Mouse (Mus musculus) hindlimb bud, embryonic 11.5 days (tissue): Measurements from ENCODE around the gene A930033H14Rik.

Experiments used
- DNase-seq: peaks from one replicate; pipeline ENCODE4 v3.0.0-alpha.2; 2012; ENCODE audit warnings: low read depth, low spot score; ENCODE audit errors: extremely low spot score

Gene A930033H14Rik

DNA sequence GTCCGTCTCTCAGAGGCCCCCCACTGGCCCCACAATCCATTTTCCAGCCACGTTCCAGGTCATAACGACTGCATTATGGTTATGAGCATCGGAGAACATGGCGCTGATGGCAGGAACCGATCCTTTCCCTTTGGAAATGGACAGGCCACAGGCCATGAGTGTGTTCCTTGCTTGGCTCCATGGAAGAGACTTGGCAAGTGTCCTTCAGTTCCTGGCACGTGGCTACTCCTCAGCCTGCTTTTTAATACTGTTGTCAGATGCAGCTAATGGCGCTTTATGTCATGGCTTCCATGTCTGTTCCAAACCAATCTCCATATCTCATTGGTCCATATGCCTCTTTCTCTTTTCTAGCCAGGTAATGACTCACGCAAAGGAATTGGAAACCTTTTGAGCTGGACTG is 24.9 kb upstream of the A930033H14Rik start:
- DNase-seq: no peak

DNA sequence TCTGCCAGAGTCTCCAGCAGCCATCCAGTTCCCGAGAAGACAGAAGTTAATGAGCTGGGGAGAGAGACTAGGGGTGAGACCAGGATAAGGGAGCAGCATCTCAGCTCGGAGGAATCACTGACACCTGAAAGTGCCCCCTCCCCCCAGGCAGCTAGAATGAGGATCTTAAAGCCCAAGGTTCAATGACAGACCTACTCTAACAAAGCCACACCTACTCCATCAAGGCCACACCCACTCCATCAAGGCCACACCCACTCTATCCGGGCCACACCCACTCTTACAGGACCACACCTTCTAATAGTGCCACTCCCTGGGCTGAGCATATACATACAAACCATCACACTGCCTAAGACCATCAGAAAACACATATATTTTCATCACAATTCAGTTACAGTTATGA is 24.3 kb upstream of the A930033H14Rik start:
- no peak for DNase-seq

DNA sequence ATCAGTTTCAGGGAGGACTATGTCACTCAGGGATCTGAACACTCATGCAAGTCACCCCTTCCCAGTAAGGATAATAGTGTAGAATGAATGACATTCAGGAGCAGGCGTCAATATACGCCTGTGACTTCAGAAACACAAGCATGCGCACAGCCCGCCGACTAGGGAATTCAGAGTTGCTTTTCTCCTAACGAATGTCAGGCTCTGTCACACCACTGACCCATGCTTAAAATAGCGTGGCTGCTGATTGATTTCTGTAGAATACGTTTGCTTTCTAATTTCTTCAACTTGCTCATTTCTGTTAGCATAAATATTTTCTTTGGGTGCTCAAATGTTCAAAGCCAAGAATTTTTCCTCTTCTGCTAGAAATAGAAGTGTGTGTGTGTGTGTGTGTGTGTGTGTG is 13.1 kb upstream of the A930033H14Rik start:
- no peak for DNase-seq

DNA sequence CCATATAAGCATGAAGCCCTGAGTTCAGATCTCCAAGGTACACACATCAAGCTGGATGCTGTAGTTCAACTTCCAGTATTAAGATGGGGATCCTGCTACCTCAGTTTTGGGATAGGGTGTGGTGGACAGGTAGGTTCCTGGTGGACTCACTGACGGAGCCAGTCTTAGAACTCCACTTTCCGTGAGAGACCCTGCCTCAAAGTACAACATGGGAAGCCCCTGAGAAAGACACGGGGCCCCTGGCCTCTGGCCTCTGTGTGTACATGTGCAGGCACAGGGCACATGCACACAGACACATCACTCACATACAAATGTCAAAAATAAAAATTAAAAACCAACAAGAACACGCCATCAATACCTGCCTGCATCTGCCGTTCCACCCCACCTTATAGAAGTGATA is 12.6 kb upstream of the A930033H14Rik start:
- DNase-seq: no peak

DNA sequence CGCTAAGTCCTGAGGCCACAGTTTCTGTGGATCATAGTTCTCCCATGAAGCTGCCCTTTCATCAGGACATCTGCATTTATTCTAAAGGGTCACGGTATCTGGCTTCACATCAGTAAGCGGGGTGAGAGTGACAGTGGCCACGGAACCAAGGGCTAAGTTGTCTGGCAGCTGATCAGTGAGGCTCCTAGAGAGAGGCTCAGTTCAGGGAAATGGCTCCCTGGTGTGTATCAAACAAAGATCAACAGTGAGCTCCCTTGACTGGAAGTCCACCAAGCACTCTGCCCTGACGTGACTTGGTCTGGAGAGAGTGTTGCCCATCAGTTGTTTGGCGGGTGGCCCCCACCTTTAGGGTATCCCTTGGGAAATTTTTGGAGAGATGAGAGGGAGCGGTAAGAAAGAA is 11.4 kb upstream of the A930033H14Rik start:
- DNase-seq: no peak

- no peak for DNase-seq
These were observed 10.3 kb upstream of the A930033H14Rik start for GRCm38 (mm10) chr10:69223232-69223631.

GRCm38 (mm10) chr10:69221955-69222354 is 9.1 kb upstream of the A930033H14Rik start:
- no peak for DNase-seq

- DNase-seq: no peak
These were observed 8.2 kb upstream of the A930033H14Rik start for GRCm38 (mm10) chr10:69221148-69221547.

DNA sequence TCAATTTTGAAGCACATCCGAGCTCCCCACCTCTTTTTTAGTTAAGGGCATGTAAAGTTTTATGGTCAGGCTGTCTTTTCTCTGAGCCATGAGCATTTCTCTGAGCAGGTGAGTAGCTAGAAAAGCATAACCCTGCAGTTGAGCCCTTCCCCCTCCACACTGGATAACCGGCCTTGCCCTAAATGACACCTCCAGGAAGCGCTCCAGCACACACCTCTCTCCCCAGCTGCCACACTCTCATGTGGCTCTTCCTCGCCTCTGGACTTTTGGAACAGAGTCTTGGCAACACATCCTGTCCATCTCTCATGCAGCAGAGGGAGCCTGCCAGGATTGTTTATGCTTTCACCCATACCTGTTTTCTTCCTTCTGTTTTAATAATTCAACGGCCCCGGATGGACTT is 7.4 kb upstream of the A930033H14Rik start:
- no peak for DNase-seq

GRCm38 (mm10) chr10:69219289-69219626 is 6.4 kb upstream of the A930033H14Rik start:
- no peak for DNase-seq

- no peak for DNase-seq
These were observed 5.8 kb upstream of the A930033H14Rik start for GRCm38 (mm10) chr10:69218458-69219288.

DNA sequence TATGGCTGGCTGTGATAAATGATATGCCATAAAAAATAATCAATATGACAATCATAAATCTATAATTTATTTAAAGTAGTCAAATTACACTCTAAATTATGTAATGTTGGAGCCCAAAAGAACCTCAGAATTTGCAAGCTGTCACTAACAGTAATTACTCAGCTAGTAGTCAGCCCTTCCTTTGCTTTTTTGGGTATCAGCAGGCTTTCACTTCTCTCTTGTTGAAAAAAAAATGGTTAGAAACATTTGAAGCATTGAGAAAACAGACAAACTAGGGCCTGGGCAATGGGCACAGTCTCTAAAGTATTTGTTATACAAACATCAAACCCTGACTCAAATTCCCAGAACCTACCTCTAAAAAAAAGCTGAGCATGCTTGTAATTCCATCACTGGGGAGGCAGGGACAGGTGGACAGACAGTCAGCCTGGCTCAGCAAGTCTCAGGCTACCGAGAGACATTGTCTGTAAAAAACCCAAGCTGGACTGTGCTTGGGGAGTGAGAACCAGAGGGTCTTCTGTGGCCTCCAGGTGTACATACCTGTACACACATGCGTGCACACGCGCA is 4.3 kb upstream of the A930033H14Rik start:
- DNase-seq: no peak

- DNase-seq: no peak
These were observed 1.1 kb upstream of the A930033H14Rik start for GRCm38 (mm10) chr10:69213986-69214385.

GRCm38 (mm10) chr10:69213451-69213877 is 566 bp upstream of the A930033H14Rik start:
- no peak for DNase-seq

DNA sequence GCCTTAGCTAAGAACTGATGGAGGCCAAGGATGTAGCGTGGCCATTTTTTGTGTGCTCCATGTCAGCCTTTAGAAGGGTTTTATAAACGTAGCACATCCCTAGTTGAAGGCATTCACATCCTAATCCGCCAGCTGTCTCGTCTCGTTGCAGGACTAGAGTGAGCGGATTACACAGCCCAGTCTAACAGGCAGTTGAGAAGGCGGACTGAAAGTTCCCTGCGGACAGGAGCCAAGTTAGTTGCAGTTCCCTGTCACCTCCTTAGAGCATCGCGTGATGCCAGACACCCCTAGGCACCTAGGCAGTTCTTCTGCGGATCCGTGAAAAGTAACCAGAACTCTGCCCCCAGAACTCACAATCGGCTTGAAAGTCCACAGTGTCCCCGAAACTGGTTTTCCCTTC is 922 bp downstream of the A930033H14Rik start:
- peak; percentile 28 for DNase-seq

DNA sequence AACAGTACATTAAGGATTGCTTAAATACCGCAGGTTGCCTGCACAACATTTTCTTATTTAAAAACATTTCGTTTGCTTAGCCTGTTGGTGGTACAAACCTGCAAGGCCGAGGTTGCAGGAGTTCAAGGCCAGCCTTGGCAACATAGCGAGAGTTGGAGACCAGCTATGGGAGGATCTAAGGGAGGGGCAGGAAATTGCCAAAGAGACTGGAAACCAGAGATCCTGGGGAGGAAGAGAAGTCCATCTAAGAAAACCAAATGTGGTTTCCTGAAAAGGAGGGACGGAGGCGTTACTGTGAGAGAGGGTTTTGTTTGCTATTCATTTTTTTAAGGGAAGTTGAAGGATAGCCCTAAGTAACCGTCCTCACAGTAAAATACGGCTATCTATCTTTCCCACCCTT is 1.3 kb downstream of the A930033H14Rik start:
- DNase-seq: no peak

DNA sequence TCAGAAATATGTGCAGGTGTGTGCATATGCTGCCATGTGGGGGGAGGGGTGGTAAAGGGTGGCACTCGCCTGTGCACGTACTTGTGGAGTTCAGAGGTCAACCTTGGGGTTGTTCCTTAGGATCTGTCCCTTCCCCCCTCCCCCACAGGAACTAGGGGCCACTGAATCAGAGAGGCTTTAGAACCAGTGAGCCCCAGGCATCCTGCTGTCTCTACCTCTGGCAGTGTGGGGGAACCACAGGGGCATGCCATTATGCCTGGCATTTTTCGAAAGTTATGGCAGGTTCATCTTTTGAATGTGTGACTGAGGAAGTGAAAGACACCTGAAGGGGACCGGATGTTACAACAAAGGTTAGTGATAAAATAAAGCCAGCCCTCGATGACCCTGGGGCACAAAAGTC is 2.2 kb downstream of the A930033H14Rik start:
- DNase-seq: no peak

GRCm38 (mm10) chr10:69210006-69210405 is 2.9 kb downstream of the A930033H14Rik start:
- DNase-seq: no peak

DNA sequence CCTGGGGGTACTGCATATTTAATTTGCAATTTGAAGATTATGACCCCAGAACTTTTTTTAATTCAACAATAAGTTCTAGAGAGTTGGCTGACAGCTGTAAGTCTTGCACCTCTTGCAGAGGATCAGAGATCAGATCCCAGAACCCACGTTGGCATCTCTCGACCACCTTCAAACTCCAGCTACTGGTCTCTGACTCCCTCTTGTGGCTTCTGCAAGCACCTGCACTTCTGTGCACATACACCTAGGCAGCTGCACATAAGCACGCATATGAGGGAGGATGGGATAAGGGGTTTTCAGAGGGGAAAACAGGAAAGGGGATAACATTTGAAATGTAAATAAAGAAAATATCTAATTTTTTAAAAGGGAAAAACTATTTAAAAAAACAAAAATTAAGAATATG is 4.2 kb downstream of the A930033H14Rik start:
- DNase-seq: no peak

DNA sequence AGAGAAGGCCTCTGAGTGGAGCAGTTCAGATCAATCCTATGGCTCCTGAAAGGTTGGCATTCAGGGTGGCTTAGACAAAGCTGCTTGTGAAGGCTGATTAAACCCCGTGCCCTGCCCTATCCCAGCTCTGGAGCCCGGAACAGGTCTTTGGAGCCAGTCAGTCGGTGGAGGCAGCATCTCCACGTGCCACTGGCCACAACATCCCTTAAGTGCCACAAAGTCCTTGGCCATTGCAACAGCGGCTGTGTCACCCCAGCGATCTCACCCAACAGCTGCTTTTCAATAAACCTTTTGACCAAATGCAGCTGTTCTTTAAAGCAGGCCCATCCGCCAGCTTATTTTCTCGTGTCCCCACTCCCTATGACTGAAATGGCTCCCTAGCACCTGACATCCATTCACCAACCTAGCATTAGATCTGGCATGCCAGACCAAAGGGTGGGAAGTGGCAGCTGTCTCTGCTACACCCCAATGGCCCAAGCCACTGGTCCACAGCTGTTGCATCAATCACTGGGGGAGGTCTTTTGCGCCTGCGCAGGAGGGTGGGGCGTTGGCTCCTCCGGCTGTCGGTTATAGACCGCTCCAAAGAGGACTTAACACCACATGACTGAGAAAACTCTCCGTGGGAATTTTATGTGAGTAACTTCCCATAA is 4.8 kb downstream of the A930033H14Rik start:
- no peak for DNase-seq

- DNase-seq: no peak
These were observed 5.4 kb downstream of the A930033H14Rik start for GRCm38 (mm10) chr10:69207481-69207880.

- DNase-seq: no peak
These were observed 6.8 kb downstream of the A930033H14Rik start for GRCm38 (mm10) chr10:69206081-69206480.
